Mouse (Mus musculus) left cerebral cortex, postnatal 14 days (tissue): Measurements from ENCODE around the gene Irak3. TPM values are rescaled to one million over a fixed set of nuclear protein-coding genes. Genes with fewer than 3 reads are reported as not detected.

Experiments used
- DNase-seq, 2 experiments: peaks; one replicate each; pipeline ENCODE4 v3.0.0; 2021 to 2022; ENCODE audit warnings: low spot score in 2 of 2, mixed read lengths in 1 of 2
- intact Hi-C: fragments of 180-260 bp; cut with DNase I; formaldehyde crosslinking; loops from one replicate; pipeline ENCODE4 v1.15.1; 2025
- total RNA-seq, 2 experiments: library from RNA; stranded (reverse); gene quantifications; 2 replicates each; pipeline ENCODE4 v1.2.3; 2021

The Irak3 gene
- total RNA-seq, 2 experiments from 2014 or later, result 0.27 to 0.72 TPM

DNA sequence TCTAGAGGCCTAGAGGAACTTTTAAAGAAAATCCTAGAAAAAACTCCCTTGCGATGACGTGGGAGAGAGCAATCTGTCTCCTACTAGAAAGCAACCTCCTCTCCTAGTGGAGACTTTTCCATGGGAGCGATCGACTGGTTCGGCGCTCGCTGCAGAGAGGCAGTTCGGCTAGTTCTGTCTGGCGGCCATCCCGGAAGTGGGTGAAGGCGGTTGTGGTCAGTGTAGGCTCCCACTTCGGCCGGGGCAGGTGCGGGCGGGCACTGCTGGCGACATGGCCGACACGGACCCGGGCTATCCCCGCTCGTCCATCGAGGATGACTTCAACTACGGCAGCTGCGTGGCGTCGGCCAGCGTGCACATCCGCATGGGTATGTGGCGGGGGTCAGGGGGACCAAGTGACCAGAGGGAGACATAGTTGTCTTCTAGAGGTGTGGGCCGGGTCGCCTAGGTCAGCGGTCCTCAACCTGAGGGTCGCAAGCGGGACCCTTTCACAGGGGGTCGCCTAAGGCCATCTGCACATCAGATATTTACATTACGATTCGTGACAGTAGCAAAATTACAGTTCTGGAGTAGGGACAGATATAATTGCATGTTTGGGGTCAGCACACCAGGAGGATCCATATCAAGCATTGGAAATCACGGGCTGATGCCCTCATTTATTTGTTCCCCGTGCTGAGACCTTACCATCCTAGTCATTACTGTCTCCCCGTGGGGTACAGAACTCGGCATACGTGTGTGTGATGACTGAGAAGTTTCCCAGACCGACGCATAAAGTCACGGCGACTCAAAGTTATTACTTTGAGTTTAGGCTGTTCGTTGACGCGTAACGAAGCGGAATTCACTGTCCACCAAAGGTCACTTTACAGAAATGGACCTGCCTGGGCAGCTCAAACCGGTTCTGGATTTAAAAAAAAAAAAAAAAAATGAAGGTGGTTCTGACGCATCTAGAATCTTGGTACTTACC lies 6.9 kb upstream of the Irak3 start:
- DNase-seq, result peak; percentile 90
- intact Hi-C loops, result loop anchor here (10.0 kb wide), 1 partner anchor 74 kb away; no protein-coding TSS in a partner anchor

DNA sequence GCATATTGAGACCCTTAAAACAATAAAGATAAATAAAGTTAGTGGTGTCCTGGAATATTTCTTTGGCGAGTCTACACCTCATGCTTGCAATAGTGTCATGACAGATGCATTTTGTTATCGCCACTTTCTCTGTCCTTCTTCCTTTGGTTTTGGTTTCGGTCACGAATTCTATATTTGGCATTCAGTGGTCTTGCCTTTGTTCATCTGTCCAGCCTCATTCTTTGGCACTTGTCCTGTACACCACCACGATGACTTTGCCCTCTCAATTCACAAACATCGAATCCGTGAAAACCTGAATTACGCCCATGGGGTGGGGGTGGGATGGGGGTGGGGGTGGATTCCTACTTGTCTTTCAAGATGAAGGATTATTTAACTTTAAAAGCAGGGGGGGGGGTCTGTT lies 6.1 kb upstream of the Irak3 start:
- DNase-seq, result no peak
- intact Hi-C loops, result loop anchor here (10.0 kb wide), 1 partner anchor 73 kb away; no protein-coding TSS in a partner anchor

DNA sequence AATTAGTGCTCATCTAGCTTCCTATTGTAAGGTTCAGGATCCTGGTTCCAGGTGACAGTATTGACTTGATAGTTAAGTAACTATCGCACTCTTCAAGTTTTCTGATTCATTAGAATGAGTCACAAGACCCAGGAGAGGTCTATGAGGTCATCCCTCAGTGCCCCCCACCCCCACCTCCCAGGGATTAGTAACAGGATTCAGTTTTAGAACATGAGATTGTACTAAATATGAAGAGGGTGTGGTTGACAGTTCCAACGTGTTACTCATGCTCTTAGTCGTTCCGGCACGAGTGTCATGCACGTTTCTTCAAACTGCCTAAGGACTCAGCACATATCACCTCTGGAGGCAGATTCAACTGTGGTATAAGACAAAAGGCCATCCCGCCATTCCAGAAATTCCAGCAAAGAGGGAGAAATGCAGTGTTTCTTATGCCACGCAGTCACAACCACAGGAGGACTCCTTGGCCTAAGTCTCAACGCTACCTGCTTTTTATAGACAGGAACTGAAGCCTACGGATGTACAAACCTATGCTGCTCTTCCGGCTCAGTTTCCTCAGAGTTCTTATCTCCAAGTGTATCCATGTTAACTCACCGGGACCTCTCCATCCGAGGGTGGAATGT lies 2.8 kb upstream of the Irak3 start:
- no peak for DNase-seq
- intact Hi-C loops, result loop anchor here (5.0 to 10.0 kb wide), 2 partner anchors 70 to 402 kb away; no protein-coding TSS in a partner anchor

DNA sequence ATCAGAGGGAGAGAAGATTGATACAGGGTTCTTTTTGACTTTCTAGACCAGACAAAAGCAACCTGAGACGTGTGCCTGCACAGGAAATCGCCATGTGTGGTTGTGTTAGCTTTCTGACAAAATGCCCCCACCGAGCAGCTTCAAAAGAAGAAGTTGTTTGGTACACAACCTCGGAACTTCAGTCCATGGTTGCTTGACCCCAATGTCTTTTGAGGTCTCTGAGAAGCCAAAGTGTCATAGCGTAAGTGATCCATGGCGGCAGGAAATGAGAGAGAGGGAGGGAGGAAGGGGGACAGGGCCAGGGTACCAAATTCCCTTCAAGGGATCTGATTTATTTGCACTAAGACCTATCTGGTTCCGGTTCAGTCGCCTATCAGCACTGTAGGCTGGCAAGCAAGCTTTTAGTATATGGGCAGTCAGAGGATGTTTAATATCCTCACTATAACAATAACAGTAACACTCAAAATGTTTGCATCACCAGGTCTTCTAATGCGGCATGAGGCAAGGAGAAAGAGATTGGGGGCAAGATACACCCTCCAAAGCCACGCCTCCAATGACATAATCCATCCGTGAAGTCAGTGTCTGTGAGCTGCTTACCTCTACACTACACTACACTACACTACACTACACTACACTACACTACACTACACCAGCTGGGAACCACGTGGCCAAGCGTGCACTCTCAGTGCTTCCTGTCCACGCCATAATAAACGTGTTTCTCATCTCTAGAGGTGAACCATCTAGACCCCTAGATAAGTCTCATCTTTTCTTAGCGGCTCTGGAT lies 729 bp upstream of the Irak3 start:
- intact Hi-C loops, result loop anchor here (5.0 to 10.0 kb wide), 2 partner anchors 68 to 400 kb away; no protein-coding TSS in a partner anchor
- DNase-seq, result no peak

- DNase-seq, result no peak
- intact Hi-C loops, result loop anchor here (5.0 to 10.0 kb wide), 2 partner anchors 67 to 399 kb away; no protein-coding TSS in a partner anchor
Observed at GRCm38 (mm10) chr10:120201131-120201921, 604 bp downstream of the Irak3 start, which contains the start of gene Tmbim4. TSS of gene Tmbim4 (plus strand) at chr10:120201590.

- peak in 1 of 2 experiments; percentile 18 for DNase-seq
- intact Hi-C loops, result no loop called here
Observed at GRCm38 (mm10) chr10:120197061-120197835, 4.7 kb downstream of the Irak3 start.

GRCm38 (mm10) chr10:120193255-120193654 lies 8.7 kb downstream of the Irak3 start:
- no peak for DNase-seq
- intact Hi-C loops, result no loop called here

- intact Hi-C loops, result no loop called here
- DNase-seq, result no peak
Observed at GRCm38 (mm10) chr10:120192278-120192677, 9.7 kb downstream of the Irak3 start.

GRCm38 (mm10) chr10:120191165-120191564 lies 10.8 kb downstream of the Irak3 start:
- intact Hi-C loops, result no loop called here

DNA sequence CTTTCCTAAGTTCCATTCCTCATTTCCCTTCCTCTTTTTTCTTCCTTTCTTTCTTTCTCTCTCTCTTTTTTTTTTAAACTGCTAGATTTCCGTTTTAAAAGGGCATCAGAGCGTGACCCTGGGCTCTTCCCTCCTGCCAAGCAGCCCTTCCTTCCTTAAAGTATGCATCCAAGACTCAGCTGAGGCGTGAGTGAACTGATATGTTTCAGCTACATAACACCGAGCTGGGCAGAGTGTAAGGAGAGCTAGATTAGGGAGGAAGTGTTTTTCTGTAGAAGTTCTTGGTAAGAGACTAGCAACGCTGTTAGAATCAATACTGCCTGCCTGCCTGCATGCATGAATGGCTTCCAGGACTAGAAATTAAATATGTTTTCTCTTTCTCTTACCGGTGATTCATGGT lies 12.1 kb downstream of the Irak3 start:
- intact Hi-C loops, result no loop called here
- DNase-seq, result no peak

More at GRCm38 (mm10) chr10:120191165-120191564, 10.8 kb downstream of the Irak3 start:
- DNase-seq, result no peak

DNA sequence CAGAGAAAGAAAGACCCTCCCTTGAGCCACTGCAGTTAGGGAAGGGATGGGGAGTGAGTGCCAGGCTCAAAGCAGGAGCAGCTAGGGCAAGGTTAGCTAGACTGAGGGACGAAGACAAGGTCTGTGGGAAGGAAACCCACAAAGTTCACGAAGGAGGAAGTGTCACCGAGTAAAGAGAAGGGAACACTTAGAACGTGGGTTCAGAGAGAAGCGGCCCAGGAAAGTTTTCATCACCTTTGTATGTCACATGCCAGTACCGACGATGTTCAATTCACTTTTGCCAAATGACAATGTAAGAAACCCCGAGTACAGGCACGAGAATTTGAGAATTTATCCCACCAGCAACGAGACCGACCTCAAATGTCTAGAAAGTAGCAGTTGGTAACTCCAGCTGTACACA lies 12.7 kb downstream of the Irak3 start:
- DNase-seq, result no peak
- intact Hi-C loops, result no loop called here

GRCm38 (mm10) chr10:120188513-120188912 lies 13.4 kb downstream of the Irak3 start:
- no peak for DNase-seq
- intact Hi-C loops, result no loop called here

DNA sequence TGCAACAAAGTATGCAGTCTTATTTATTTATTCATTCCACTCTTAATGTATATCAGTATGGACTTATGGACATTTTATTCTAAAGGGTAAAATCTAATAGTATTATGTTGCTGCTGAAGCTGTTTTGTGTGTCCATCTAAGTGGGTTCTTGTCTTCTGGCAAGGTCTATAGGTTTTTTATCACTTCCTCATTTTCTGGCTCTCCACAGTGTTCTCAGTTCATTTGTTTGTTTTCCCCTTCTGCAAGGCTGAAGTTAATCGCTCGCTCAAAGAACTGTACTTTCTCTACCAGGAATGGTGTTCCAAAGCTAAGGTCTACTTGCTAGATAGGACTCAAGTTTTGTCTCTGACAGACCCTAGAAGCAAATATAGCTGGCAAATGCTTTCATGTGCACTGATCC lies 18.6 kb downstream of the Irak3 start:
- intact Hi-C loops, result no loop called here
- DNase-seq, result no peak

- no peak for DNase-seq
Observed at GRCm38 (mm10) chr10:120182887-120183286, 19.0 kb downstream of the Irak3 start.

DNA sequence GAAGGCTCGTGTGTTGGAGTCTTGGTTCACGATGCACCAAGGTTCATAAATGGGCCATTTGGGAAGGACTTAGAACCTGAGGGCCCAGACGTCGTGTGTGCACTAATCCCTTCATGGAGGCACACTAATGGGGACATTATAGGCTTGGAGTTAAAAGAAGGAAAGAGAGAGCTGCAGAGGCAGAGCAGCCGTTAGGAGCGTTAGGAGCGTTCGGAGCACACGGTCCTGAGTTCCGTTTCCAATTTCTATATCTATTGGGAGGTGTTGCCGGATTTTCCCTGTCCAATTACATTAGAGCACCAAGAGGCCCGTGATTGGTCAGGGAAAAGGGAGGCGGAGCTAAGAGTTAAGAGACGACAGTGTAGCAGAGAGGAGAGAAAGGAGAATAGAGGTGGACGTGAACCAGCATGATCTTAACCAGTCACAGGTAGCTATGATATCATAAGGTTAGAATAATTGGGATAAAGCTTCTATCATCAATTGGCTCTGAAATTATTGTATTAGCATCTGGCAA lies 27.7 kb downstream of the Irak3 start:
- intact Hi-C loops, result no loop called here

More at GRCm38 (mm10) chr10:120182887-120183286, 19.0 kb downstream of the Irak3 start:
- intact Hi-C loops, result no loop called here

DNA sequence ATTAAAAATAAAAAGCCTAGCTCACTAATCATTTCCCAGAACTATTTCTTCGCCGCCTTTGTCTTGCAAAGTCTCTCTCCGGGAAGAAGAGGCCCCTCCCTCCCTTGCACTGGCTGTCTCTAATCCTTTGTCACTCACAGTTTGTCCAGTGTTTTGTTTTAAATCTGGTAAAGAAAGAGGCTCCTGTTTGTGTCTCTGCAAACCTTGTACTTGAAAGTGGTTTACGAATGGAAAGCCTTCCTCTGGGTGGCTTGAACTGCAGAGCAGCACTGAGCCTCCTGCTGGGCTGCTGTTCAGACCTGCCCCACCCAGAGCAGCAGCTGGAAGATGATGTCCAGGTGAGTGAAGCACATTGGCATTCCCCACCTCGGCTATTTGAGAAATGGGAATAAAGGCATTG lies 30.6 kb downstream of the Irak3 start:
- DNase-seq, result no peak
- intact Hi-C loops, result no loop called here

More for the DNA sequence above, 27.7 kb downstream of the Irak3 start:
- no peak for DNase-seq

DNA sequence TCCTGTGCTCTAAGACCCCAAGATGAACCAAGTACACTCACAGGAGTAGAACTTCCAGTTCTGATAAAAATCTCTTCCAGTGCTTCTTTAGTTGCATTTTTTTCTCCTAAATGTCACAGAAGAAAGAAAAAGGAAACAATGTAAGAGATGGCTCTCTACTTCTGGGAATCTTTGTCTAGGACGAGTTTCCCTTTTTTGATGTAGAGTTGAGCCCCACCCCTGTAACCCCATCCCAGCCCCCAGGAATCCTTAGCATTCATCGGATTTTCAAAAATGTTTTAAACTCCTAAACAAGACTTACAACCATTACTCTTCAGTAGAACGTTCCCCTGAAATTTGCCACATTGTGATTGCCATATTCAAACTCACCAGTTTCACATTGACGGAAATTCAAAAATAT lies 31.7 kb downstream of the Irak3 start:
- intact Hi-C loops, result no loop called here

GRCm38 (mm10) chr10:120169841-120170240 lies 32.1 kb downstream of the Irak3 start:
- DNase-seq, result no peak
- intact Hi-C loops, result no loop called here

More for the DNA sequence above, 31.7 kb downstream of the Irak3 start:
- DNase-seq, result no peak
